Mouse (Mus musculus) liver (tissue): ENCODE data around the gene Ptx3.
"Not testable (repeated sequence)": the region's sequence is repeated elsewhere in the genome, so short reads cannot be mapped to it uniquely, and the experiment has no call there.

Experiments
- DNase-seq: peaks from one replicate; pipeline ENCODE4 v3.0.0-alpha.2; 2020; ENCODE audit warnings: mixed read lengths

Gene Ptx3

DNA sequence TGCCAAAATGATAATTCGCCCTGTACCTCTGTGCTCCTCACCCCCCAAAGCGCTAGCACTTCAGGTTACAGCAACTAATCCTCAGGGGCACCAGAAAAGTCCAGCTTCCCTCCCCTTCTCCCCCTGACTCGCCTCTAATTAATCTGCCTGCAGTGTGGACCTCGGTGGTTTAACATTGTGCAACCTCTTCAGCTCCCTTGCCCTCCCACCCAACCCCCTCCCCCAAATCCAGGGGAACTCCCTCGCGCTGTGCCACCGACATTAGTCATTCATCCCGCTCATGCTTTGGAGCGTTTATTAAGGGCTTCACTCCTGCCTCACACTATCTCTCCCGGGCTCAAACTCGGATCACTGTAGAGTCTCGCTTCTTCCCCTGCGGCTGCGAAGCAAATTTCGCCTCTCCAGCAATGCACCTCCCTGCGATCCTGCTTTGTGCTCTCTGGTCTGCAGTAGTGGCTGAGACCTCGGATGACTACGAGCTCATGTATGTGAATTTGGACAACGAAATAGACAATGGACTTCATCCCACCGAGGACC lies at the start of gene Ptx3:
Gene Ptx3 (plus strand): TSS at position 256 of the 537 bp plus-strand sequence.
- peak; percentile 6 for DNase-seq

DNA sequence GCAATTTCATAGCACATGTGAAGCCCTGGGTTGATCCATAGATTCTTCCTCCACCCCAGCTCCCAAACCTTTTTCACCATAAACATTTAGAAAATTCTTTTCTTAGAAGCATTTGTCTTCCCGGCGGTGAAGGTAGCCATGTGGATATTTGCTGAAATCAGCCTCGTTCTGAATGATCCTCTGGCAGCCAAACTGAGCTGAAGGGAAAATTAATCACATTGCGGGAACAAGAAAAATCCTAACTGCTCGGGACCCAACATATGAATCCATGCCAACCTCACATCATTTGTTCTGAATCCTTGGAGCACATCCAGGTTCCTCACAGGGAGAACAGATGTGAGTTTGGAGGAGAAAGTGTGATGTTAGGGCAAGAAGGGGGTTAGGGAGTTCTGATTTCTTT lies 46.8 kb upstream of the Ptx3 start:
- no peak for DNase-seq

DNA sequence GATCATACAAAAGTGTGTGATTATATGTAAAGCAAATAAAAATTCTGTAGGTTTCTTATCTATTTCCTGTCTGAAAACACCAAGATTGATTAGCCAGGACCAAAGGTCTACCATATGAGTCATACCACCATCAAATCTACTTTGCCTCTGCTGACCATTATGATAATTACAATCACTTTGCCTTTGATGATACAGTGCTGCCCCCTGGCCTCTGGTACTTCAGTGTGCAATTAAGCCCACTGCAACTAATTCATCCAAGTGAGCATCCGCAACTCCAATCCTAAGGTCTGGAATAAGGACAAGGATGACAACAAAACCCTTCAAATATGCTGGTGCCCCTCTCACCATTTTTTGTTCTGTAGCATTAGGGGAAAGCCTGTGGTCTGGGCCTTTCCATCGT lies 40.1 kb upstream of the Ptx3 start:
- DNase-seq, result no peak

DNA sequence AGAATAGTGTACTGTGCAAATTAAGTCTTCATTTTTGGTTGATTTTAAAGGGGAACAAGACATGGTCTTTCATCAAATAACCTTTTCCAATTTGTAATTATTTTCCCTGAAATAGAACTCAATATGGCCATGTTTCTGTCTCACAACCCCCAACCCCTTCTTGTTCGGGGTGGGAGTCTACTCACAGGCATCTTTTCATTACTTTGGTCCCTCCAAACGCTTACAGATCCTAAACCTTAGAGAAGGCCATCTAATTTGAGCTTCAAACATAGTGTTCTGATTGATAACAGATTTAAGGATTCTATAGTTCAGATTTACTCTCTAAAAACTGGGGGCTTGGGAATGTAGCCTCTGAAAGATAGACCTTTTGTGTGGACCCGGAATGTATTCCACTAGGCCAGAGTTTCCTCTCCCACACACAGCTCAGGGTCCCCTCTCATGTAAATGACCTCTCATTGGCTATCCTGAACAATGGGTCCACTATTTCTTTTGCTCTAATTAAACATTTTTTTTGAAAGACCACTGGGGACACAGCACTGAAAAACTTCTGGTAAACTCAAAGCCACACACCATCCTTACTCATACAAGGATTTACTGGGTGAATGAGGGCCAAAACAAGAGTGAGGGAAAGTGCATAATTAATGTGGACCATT lies 25.7 kb upstream of the Ptx3 start:
- no peak for DNase-seq

DNA sequence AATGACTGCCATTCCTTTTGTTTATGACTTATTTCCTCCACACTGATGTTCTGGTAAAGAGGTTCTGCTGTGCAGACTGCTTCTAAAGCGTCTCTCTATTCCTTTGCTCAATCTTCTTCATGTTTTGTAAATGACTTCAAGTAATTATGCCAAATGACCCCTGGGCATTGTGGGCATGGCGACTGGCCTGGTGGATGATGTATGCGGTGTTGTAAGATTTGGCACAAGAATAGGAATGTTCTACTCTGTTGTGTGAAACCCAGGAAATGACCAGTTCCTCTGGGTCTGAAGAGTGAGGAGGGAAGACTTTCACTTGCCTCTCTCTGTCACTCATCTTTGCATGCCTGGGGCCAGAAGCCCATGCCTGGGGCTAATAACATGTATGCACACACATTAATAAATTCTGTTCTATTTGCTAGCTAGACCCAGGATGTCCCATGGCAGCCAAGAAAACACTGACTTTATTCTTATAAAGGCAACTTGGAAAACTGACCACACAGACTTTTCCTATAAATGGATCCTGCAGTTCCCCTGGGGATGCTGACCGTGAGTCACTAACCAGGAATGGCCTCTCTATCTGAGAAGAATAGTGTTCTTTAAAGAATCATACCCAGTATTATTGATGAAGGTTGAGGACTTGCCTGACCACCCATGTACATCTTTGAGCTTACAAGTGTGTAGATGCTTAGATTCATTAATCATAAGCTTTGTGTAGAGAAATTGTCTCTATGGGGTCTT lies 10.7 kb upstream of the Ptx3 start:
- DNase-seq, result no peak

DNA sequence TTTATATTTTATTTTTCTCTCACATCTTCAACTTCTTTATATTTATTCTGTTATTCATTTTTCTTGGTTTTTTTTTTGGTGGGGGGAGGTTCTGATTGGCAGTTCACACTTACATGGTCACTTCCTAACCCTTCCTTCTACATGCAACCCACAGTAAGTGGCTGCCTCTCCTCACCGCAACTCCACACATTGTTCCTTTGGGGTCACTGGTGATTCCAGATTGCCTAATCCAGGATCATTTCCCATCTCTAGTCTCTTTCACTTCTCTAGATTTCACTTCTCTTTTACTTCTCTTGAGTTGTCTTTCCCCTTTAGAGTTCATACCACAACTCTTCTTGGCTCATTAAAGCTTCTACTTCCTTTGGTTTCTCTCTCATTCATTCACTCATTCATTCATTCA lies 6.2 kb upstream of the Ptx3 start:
- no peak for DNase-seq

DNA sequence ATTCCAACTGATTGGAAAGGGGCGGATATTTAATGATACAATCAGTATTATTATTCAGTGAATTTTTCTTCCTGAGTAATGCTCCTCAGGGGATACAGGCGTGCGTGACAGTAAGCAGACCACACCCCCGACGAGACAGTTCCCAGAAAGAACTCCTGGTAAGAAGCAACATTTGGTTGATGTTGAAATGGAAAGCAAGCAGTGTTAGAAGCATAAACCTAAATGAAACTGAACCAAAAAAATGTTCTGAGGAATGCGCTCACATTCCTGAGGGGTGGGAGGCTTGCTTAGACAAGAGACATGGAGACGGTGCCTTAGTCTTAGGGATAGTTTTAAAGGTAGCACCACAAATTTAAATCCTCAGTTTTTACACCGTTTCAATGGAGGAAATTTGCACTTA lies 4.0 kb upstream of the Ptx3 start:
- no peak for DNase-seq

DNA sequence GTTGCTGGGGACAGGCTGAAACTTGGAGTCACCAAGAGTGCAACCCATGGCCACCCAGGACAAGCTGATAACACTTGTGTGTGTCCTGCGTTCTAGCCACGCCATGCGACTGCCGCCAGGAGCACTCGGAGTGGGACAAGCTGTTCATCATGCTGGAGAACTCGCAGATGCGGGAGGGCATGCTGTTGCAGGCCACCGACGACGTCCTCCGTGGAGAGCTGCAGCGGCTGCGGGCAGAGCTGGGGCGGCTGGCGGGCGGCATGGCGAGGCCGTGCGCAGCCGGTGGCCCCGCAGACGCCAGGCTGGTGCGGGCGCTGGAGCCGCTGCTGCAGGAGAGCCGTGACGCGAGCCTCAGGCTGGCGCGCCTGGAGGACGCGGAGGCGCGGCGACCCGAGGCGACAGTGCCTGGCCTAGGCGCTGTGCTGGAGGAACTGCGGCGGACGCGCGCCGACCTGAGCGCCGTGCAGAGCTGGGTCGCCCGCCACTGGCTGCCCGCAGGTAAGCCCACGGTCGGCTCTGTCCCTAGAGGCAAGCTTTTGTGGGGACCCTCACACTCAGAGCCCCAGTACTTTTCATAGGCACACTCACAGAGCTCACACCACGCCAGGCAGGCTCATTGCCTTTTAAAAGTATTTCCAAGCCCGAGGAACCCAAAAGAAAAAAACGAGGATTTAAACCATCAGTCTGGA lies 988 bp downstream of the Ptx3 start:
- peak; percentile 17 for DNase-seq

DNA sequence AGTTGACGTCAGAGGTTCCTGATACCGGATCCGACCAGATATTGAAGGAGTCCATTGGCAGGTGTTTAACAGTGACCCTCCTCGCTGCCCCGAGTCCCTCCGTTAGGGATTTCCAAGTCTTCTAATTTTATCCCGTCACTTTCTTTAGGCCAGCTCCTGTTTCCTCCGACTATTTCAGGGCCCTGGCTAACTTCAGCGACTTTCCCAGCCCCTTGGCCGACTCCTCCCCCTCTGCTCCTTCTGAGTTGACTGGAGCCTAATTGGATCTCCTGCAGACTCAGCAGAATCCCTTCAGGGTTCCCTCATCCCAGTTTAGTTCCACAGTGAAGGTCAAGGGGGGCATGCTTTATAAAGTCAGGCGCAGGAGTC lies 1.5 kb downstream of the Ptx3 start:
- no peak for DNase-seq

DNA sequence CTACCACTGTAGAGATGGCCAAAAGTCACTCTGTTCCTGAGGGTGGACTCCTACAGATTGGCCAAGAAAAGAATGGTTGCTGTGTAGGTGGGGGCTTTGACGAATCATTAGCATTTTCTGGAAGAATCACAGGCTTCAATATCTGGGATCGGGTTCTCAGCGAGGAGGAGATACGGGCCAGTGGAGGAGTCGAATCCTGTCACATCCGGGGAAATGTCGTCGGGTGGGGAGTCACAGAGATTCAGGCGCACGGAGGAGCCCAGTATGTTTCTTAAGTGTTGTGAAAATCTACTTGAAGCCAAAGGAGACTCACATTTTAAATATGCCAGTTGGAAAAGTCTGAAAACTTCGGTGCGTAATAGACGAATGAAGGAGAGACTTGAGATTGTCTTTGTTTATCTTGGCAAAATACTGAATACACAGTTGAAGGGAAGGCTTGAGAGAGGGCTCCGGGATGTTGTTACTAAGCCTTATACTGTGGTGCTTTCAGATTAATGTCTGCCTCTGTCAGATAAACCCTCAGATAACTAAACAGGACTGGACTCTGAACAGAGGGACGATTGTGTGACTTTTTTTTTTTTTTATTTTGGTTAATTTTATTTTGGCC lies 5.3 kb downstream of the Ptx3 start:
- no peak for DNase-seq

DNA sequence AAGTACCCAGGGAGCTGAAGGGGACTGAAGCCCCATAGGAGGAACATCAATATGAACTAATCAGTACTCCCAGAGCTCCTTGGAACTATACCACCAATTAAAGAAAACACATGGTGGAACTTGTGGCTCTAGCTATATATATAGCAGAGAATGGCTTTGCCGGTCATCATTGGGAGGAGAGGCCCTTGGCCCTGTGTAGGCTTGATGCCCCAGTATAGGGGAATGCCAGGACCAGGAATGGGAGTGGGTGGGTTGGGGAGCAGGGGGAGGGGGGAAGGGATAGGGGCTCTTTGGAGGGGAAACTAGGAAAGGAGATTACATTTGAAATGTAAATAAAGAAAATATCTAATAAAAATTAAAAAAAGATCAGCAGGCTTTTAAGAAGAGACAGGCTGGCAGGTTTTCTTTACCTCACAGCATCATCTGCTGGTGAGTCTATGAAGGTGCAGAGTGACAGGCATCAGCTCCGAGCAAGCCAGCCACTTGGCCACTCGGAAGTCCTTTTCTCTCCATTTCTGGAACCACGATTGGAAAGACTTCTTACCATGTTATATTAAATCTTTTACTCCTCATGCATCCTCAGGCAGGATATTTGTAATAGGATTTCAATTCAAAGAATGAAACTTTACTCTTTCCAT lies 16.6 kb downstream of the Ptx3 start:
- DNase-seq, result not testable (repeated sequence)

DNA sequence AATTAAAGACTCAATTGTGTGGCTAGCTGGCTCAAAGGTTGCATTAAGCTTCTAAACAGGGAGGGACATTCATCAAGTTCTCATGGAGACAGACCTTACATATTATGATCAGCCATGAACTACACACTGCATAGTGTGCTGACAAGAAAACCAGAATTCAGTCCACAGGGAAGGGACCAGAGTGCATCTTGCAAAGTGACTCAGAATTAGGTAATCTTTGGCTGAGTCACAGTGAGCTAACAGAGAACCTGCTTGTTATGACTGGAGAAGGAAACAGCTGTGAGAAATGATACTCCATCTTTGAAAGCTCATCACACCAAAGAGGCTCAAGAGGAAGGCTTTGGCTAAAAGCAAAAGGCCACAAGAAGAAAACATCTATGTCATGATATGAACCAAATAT lies 20.8 kb downstream of the Ptx3 start:
- DNase-seq, result no peak

DNA sequence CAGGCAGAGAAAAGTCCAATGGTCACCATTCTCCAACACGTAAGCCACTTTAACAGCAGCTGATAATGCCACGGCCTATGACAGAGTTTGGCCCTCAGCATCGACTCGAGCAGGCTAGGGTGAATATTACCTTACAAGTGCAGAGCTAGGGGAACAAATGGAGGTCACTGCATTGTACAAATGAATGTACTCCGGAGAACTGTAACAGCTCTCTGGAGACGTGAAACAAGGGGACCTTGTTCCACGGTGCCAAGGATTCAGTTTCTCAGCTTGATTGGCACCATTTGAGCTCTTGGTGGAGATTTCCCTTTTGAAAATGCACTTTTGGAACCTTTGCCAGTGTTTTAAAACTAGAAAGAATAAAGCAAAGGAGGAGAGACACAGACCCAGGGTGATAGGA lies 32.1 kb downstream of the Ptx3 start:
- DNase-seq, result no peak

DNA sequence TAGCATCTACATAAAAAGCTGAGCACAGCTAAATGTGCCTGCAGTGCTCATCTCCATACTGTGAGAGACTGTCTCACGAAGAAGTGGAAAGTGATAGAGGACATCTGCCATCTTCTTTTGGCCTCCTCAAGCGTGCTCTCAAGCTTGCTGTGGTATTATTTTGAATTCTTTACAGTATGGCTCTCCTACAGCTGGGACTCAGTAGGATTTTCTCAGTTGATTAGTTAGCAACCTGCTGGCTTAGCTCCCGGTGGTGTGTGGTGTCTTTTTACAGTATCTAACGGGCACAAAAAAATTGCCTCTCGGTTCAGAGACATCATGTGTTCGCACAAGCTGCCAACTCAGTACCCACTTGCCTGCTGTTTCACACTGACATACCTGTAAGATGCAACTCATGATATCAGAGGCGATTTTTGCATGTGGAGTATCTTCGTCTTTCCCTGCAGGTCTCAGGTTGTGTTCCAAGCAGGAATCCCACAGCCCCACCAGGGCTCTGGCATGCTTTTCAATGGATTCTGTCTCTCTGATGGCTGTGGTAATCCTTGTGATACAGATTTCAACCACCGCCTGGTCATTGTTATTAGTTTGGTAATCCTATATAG lies 34.9 kb downstream of the Ptx3 start:
- DNase-seq, result no peak

DNA sequence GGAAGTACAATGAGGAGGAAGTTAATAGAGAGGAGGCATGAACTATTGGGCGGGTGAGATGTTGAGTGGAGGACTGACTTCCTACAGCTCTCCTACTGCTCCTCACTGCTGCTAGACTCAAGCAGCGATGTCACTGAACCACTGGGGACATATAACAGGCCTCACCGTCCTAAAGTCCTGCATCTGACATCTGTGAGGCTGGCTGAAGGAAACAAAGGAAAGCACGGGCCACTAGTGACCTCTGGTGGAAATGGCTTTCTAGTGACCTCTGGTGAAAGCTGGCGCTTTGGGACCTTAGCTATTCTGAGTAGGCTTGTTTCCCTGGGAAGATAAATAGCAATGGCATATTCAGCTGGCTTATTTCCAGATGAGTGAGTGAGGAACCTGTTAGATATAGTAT lies 42.6 kb downstream of the Ptx3 start:
- DNase-seq, result no peak

DNA sequence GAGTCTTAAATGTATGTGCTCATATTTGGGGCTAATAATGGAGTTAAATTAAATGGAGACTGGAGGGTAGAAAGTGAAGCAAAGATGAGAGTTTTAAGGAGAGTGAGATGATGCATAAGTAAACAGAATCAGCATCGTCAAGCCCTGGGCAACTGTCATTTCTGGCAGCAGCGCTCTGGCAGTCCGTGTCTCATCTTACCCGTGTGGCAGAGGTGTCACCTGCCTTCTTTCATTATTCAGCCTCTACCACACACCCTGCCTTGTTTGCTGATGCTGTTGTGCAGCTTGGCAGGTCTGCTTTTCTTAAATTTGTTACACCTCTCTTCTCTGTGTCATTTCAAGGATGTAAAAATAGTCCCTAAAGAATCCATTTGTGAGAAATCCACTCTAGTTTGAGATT lies 43.6 kb downstream of the Ptx3 start:
- no peak for DNase-seq
